Mouse (Mus musculus) intestine, postnatal 0 days (tissue): ENCODE results near the gene Carmil1. TPM values are rescaled to one million over a fixed set of nuclear protein-coding genes. Genes with fewer than 3 reads are reported as not detected.

ENCODE experiments used
- ATAC-seq: fragments of 200-750 bp; cut with Nextera tagmentation; 2 replicates; pipeline ENCODE4 v1.8.0; 2017; ENCODE audit warnings: mild to moderate bottlenecking, moderate TSS enrichment, moderate library complexity
- H3K27ac ChIP-seq: fragments of 300-500 bp; sonication (generic); 2 replicates; pipeline ENCODE4 v1.5.1; 2014; ENCODE audit warnings: mild to moderate bottlenecking, low read depth, low read length, moderate library complexity
- H3K27me3 ChIP-seq: fragments of 300-500 bp; sonication (generic); replicated peaks from 2 replicates; pipeline ENCODE4 v1.6.1; 2014; ENCODE audit warnings: low read length, mixed read lengths; ENCODE audit not compliant: control insufficient read depth, insufficient read depth
- H3K36me3 ChIP-seq: fragments of 300-500 bp; sonication (generic); 2 replicates; pipeline ENCODE4 v1.6.1; 2014; ENCODE audit warnings: mild to moderate bottlenecking, moderate library complexity; ENCODE audit not compliant: control insufficient read depth, insufficient read depth
- H3K4me1 ChIP-seq: fragments of 300-500 bp; sonication (generic); replicated peaks from 2 replicates; pipeline ENCODE4 v1.6.1; 2014; ENCODE audit warnings: antibody characterized with exemption, low read length, mixed read lengths; ENCODE audit not compliant: control insufficient read depth, insufficient read depth
- H3K4me2 ChIP-seq: fragments of 300-500 bp; sonication (generic); replicated peaks from 2 replicates; pipeline ENCODE4 v1.6.1; 2014; ENCODE audit warnings: low read depth, mild to moderate bottlenecking, moderate library complexity
- H3K4me3 ChIP-seq: fragments of 300-500 bp; sonication (generic); 2 replicates; pipeline ENCODE4 v1.5.1; 2014; ENCODE audit warnings: low read depth, low read length
- H3K9ac ChIP-seq: fragments of 300-500 bp; sonication (generic); 2 replicates; pipeline ENCODE4 v1.6.1; 2014; ENCODE audit warnings: mild to moderate bottlenecking, low read depth, low read length
- H3K9me3 ChIP-seq: fragments of 300-500 bp; sonication (generic); 2 replicates; pipeline ENCODE4 v1.6.1; 2016; ENCODE audit warnings: mixed run types; ENCODE audit not compliant: control insufficient read depth
- CTCF ChIP-seq: sonication (generic); IDR thresholded peaks from 2 replicates; pipeline ENCODE4 v1.5.1; 2016; ENCODE audit warnings: low read depth, mild to moderate bottlenecking, control low read depth, antibody characterized with exemption, moderate library complexity
- WGBS: fragments of 180-500 bp; shearing (Covaris S2); extraction: QIAGEN DNeasy Blood & Tissue Kit; methylation state at CpG from one replicate; pipeline ENCODE4 v1.1.7; 2014; 5-methylcytosine and 5-hydroxymethylcytosine counted together
- polyA plus RNA-seq: library from polyadenylated mRNA; unstranded; fragments of >200 nt; fragmentation: Nextera tagmentation; extraction: Ambion mirVana; gene quantifications from 2 replicates; pipeline ENCODE4 v1.2.1, GENCODE M21; 2015

Carmil1 gene
- polyA plus RNA-seq, 1 experiment from 2014 or later, result 25.6 TPM

DNA sequence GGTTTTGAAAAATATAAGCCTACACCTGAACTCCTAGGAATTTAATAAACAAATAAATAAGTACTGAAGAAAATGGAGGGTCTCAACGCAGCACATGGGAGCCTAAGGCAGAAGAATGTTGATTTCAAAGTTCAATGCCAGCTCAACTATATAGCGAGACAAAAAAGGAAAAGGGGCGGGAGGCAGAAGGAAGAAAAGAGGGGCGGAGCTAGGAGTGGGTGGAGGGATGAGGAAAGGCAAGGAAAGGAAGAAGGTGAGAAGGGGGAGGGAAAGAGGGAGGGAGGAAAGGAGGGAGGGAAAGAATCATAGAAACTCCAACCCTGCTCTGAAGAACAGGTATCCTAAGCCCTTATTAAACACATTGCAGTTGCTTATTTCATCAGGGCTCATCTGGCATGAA is 119.5 kb downstream of the Carmil1 start:
- no peak for TF ChIP-seq CTCF

DNA sequence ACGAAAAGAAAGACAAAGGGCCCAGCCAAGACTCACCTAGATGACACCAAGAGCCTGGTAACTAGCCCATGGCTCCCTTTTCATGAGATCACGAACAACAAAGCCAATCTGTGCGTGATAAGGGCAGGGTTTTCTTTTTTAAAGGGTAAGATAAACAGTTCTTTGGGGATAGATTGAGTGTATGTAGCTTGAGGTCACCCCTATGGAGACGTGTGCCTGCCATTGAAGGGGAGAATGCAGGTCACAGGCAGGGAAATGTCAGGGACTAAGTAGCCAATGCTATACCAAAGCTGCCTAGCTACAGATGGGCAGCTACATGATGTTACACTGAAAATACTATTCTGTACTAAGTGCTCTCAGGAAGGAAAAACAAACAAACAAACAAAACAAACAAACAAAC is 120.6 kb downstream of the Carmil1 start:
- H3K4me3 ChIP-seq, result no peak overlapping the region
- H3K9me3 ChIP-seq, result no peaks in the 10 kb centered on the region
- no peak for TF ChIP-seq CTCF
- H3K27me3 ChIP-seq, result no peaks in the 10 kb centered on the region
- no peak for ATAC-seq
- H3K4me2 ChIP-seq, result no peak overlapping the region
- H3K36me3 ChIP-seq, result peaks cover 4% of the 10 kb centered on the region; the same call in 1 of the 2 replicates
- 51% methylated on average over 4 of the region's 4 CpGs for WGBS
- no peak overlapping the region for H3K27ac ChIP-seq
- H3K9ac ChIP-seq, result no peak overlapping the region
- no peaks in the 10 kb centered on the region for H3K4me1 ChIP-seq

More for the DNA sequence above, 119.5 kb downstream of the Carmil1 start:
- no peaks in the 10 kb centered on the region for H3K4me1 ChIP-seq
- H3K4me3 ChIP-seq, result no peak overlapping the region
- WGBS, result 71% methylated on average over 4 of the region's 4 CpGs
- H3K27ac ChIP-seq, result no peak overlapping the region
- peak overlapping the region; percentile 27; the same call in 1 of the 2 replicates for H3K4me2 ChIP-seq
- ATAC-seq, result no peak
- H3K9me3 ChIP-seq, result no peaks in the 10 kb centered on the region
- 0 out of 2 replicates have a peak, but pooled peaks cover 4% of the 10 kb centered on the region for H3K36me3 ChIP-seq
- H3K27me3 ChIP-seq, result no peaks in the 10 kb centered on the region
- no peak overlapping the region for H3K9ac ChIP-seq

DNA sequence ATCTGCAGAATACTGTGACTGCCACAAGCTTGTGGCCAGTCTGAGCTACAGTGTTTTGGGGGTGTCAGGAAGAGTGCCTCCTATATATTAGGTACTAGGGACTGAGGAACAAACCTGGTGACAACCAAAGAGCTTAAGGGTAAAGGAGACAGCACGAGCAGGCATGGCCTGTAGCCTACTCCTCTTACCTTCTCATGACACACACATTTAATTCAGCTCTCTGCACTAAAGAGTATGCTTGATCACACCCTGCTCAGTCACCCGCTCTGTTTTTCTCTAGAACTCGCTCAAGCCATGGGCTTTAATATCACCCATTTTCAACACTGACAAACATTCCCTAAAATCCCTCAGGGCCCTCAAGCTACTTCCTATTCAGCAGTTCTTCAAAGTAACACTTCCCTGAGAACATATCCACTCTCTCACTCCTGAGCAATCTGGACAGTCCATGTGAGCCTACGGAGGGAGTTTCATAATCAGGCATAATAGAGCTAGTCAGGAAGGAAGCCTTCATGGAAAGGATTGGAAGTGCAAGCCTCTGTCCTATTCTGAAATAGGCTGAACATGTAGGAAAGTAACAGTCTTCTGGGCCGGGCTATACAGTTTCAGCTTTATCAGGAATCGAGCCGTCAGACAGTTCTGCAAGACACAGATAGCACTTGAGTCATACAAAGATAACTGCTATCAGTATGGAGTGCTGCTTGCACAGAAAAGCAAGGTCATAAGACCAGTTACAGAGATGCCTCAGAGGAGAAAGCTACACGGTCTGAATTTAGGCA is 121.2 kb downstream of the Carmil1 start:
- no peak for TF ChIP-seq CTCF
- Histone ChIP-seq H3K27me3 (no peaks in the 10 kb centered on the region), H3K36me3 (peaks cover under 1% of the 10 kb centered on the region; the same call in 1 of the 2 replicates), H3K4me2 (no peak overlapping the region), H3K9me3 (no peaks in the 10 kb centered on the region), H3K9ac (no peak overlapping the region), H3K4me3 (no peak overlapping the region), H3K27ac (no peak overlapping the region), H3K4me1 (no peaks in the 10 kb centered on the region)
- ATAC-seq, result peak; percentile 38; the same call in 1 of the 2 replicates
- WGBS, result 61% methylated on average over 8 of the region's 8 CpGs

DNA sequence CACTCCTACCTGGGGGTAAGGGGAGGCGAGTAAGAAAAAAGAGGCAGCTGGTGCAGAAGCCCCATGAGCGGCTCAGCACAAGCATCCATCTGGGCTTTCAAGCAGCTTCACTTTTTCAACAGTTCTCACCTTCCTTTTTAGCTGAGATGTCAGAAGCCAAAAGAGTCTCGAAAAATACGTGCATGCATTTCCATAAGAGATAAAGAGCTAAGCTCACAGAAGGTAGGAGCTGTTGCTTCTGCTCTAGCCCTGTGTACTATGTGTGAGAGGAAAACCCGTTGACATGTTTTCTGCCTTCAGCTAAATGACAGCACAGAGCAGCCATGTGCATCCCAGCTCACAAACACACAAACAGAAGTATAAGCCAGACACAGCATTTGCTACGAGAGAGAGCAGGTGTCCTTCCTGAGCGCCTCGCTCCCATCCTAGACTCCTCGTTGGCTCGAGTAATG is 123.0 kb downstream of the Carmil1 start:
- no peak overlapping the region for H3K4me2 ChIP-seq
- no peaks in the 10 kb centered on the region for H3K4me1 ChIP-seq
- TF ChIP-seq CTCF, result no peak
- WGBS, result 95% methylated on average over 10 of the region's 10 CpGs
- H3K27me3 ChIP-seq, result no peaks in the 10 kb centered on the region
- no peaks in the 10 kb centered on the region for H3K9me3 ChIP-seq
- ATAC-seq, result no peak
- H3K36me3 ChIP-seq, result no peaks in the 10 kb centered on the region; the same call in 1 of the 2 replicates
- H3K27ac ChIP-seq, result no peak overlapping the region
- no peak overlapping the region for H3K9ac ChIP-seq
- no peak overlapping the region for H3K4me3 ChIP-seq

DNA sequence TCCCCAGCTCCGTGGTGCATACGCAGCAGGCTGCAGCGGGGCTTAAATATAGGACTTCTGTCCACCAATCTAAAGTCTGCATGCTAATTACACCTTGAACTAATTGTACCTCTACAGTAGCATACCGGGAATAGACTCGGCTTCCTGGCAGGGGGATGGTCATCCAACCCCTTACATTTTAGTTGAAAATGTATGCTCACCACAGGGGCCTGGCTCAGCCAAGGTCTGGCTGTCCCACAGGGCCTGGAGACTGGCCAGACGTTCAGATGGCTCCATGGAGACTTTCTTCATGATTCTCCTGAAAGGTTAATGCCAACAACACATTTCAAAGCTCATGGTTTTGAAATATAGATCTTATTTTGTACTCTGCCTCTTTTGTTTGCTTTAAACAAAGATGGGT is 125.4 kb downstream of the Carmil1 start:
- H3K4me1 ChIP-seq, result no peaks in the 10 kb centered on the region
- no peak for ATAC-seq
- no peak overlapping the region for H3K9ac ChIP-seq
- H3K27me3 ChIP-seq, result no peaks in the 10 kb centered on the region
- H3K4me2 ChIP-seq, result no peak overlapping the region
- H3K9me3 ChIP-seq, result no peaks in the 10 kb centered on the region
- no peak overlapping the region for H3K27ac ChIP-seq
- no peak overlapping the region for H3K4me3 ChIP-seq
- no peak for TF ChIP-seq CTCF
- no peaks in the 10 kb centered on the region; the same call in 1 of the 2 replicates for H3K36me3 ChIP-seq
- WGBS, result 51% methylated on average over 6 of the region's 6 CpGs

DNA sequence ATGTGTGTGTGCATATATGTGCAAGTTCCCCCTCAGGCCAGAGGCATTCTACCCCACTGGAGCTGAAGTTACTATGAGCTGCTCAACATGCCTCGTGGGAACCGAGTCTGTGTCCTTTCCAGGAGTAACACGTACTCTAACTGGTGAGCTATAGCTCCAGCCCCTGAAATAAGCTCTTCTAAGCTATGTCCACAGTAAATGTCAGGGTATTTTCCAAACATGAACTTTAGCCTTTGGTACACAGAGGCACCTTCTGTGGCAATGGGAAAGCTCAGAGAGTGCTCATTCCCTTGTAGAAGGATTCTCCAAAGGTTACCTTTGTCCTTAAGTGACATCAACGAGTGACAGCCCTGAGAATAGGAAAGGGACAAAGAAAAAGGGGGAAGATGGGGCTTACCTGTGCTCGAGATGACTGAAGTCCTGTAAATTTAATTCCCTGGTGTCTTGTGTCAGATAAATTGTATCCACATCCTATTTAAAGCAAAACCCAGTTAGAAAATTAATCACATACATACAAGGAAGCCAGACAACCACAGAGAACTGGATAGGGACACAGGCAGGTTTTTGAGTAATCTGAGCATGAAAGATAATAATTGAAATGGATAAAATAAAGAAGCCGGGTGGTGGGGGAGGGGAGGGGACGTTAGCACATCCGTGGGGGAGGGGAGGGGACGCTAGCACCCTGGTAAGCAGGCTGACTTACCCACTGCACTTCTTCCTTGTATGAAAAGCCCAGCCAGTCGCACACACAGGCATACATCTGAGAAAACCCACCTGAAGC is 126.1 kb downstream of the Carmil1 start:
- H3K4me2 ChIP-seq, result no peak overlapping the region
- WGBS, result 44% methylated on average over 10 of the region's 10 CpGs
- no peak for ATAC-seq
- H3K9me3 ChIP-seq, result no peaks in the 10 kb centered on the region
- no peak overlapping the region for H3K9ac ChIP-seq
- no peaks in the 10 kb centered on the region for H3K4me1 ChIP-seq
- H3K27ac ChIP-seq, result no peak overlapping the region
- no peaks in the 10 kb centered on the region; the same call in 1 of the 2 replicates for H3K36me3 ChIP-seq
- TF ChIP-seq CTCF, result no peak
- no peak overlapping the region for H3K4me3 ChIP-seq
- no peaks in the 10 kb centered on the region for H3K27me3 ChIP-seq
